Mouse (Mus musculus): ENCODE measurements around the gene Bdh2. TPM values are rescaled to one million over a fixed set of nuclear protein-coding genes. Genes with fewer than 3 reads are reported as not detected.

Gene Bdh2
- total RNA-seq (2021) = 1 to 10 TPM; 2.9 to 5.7 TPM

DNA sequence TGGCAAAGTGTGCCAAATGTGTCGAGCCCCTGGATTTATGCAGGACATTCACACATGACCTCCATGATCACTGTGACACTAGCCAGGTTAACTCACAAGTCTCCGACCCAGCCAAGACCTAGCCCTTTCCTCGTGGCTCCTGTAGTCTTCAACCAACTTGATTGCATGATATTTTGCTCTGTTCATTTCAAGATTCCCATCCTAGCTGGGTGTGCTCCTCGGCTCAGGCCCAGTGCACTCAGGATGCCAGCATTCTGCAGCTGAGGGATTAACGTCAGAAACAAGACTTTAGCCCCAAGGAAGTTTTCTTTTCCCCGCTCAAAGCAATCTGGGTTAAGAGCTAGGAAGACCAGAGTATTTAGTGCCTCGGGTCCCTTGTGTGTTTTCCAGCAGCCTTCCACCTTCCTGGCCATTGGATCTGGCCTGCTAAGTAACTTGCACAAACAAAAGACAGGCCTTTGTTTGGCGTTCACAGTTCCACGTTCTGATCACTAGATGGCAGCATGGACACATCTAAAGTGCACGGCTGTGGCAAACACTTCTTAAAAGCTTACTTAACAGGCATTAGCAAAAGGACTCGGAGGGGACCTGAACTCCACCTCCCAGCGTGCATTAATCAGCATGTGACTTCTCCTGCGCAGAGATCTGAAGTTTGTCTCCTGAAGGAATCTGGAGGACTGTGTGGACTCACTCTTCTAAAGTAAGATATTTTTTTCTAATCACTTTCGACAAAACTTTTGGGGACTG is at the start of gene Bdh2:
Bdh2 (plus strand) TSS at position 553 of the 747 bp plus-strand sequence.
- peak; percentile 67 to 73 for DNase-seq

DNA sequence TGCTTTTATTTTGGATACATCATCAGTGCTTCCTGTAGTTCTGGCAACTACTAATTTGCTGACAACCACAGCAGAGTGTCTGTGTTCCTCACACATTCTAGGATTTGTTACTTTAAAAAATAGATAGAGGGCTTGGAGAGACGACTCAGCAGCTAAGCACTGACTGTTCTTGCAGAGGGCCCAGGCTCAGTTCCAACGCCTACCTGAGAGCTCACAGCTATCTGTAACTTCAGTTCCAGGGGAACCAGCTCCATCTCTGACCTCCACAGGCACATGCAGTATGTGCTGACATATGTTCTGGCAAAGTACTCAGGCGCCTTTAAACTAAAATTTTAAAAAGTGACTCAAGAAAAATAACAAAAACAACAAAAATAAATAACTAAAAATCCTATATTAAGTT is 49.0 kb upstream of the Bdh2 start:
- DNase-seq = no peak

DNA sequence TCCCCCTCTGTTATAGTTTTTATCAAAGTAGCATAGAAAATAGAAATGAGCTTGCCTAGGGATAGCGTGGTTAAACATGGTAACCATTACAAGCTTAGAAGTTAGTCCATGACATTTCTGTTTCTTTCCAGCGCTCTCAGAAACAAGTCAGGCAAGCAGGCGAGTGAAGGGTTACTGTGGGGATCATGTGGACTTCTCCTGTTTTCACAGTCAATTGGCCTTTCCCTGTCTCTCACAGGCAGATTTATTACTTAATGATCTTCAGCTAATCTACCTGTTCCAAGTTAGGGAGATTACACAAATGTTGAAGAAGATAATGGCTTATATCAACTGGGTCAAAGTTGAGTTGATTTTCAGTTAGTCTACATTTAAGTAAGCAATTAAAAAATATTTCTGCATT is 48.6 kb upstream of the Bdh2 start:
- no peak for DNase-seq

DNA sequence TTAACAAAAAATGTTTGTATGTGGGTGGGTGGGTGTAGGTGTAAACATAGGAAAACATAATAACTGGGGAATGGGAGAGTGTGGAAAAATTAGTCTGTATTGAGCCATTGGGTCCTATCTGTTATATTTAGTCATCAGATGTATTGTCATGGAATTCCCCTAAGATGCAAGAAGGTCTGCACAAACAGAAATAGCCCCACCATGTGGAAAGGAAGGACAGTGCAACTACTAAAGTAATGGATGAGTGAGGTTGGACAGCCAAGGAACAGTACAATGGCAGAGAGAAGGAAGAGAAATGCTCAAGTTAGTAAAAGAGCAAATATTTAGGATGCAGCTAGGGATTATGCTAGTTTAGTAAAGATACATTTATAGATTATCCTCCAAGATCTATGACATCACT is 35.3 kb upstream of the Bdh2 start:
- no peak for DNase-seq

DNA sequence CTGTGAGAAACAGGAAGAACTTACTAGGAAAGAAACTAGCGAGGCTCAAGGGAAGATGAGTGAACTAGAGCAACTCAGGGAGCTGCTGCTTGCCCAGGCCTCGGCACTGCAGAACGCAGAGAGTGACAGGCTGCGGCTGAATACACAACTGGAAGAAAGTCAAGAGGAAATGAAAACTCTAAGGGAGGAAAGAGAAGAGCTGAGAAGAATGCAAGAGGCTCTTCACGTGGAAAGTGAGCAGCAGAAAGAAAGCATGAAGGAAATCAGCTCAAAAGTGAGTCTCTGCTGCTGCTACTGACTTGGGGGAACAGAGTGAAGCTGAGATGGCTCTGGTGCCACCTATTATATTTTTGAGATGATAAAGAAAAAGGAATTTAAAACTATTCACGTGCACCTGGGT is 34.2 kb upstream of the Bdh2 start:
- no peak for DNase-seq

DNA sequence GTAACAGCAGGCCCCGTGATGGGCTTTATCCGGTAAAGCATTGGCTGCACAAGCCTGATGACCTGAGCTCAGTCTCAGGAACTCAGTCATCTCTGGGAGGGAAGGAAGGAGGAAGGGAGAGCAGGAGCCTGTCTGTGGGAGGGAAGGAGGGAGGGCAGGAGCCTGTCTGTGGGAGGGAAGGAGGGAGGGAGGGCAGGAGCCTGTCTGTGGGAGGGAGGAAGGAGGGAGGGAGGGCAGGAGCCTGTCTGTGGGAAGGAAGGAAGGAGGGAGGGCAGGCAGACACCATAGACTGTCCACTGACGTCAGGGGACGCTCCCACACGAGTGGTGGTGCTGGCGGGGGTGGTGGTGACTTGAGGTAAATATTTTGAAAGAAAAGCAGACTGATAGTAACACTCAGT is 31.9 kb upstream of the Bdh2 start:
- no peak for DNase-seq

DNA sequence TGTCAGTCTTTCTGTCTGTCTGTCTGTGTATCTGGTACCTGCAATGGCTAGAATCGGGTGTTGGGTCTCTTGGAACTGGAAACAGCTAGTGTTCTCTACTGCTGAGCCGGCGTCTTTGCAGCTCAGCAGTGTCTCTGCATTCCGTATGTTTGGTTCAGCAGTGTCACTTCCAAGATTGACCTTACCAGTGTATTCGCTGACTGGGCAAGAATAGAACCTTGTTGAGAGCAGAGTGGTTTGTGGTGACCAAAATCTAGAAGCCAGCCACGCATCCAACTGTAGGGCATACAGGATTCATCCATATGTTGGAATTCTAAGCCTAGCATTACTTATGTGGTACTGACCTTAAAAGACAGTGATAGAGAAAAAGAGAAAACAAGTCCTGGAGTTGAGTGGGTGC is 29.2 kb upstream of the Bdh2 start:
- DNase-seq = no peak

DNA sequence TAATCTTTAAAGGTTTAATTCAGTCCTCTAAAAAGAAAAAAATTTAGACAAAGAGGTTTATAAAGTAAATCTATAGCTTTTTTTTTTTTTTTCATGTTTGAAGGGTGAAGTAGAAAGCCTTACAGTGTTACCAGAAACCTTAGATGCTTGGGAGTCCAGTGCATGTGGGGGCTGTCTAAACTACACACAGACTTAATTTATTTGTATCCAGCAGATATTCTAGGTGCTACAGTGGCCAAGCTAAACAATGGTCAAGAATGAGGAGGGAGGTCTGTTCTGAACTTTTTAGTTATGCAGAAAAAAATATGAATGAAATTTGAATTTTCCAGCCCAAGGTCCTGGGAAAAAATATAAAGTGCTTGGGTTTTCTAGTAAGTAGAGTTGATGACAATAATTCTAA is 26.2 kb upstream of the Bdh2 start:
- DNase-seq = no peak

DNA sequence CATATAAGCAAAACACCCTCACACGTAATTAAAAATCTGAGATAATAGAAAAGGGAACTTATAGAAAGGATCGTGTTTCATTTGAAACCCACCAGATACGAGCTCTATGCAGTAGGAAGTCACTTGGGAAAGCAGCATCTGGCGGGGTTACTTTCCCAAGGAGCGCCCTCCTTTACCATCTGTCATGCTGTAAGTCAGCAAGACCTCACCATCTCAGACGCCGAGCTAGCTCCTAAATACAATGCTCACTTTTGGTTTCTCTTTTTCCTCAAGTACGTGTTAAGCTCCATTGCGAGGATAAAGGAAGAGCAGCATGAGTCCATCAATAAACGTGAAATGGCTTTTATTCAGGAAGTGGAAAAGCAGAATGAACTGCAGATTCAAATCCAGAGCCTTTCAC is 22.1 kb upstream of the Bdh2 start:
- no peak for DNase-seq

DNA sequence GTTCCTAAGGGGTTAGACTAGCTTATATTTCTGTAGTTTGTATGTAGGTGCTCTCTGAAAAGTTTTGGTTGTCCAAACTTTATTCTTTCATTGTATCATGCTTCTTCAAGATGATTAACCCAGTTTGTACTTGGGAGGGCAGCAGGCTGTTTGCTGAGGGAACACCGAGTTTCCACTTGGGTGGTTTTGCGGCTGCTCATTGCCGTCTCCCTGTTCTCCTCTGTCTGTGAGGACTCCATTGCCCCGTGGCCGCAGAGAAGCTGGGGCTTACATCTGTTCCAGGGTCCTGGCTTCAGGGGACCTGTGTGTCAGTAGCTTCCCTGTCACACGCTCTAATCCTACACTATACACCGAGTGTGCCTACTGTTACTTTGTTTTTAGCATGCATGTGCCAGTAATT is 20.8 kb upstream of the Bdh2 start:
- DNase-seq = no peak

DNA sequence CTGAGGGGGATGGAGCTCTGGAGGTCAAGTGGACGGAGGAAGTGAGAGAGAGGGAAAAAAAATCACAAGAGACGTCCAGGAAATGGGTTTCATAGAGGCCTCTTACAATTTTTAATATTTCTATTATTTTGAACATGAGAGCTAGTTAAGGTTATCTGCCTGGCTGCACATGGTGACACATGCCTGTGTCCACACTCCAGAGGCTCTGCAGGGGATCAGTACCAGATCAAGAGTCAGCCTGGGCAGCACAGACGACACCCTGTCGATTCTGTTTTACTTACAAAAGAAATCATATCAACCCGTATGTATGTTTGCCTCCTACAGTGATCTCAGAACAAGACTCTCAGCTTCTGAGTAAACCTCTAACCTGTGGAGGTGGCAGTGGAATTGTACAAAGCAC is 12.4 kb upstream of the Bdh2 start:
- DNase-seq = no peak

DNA sequence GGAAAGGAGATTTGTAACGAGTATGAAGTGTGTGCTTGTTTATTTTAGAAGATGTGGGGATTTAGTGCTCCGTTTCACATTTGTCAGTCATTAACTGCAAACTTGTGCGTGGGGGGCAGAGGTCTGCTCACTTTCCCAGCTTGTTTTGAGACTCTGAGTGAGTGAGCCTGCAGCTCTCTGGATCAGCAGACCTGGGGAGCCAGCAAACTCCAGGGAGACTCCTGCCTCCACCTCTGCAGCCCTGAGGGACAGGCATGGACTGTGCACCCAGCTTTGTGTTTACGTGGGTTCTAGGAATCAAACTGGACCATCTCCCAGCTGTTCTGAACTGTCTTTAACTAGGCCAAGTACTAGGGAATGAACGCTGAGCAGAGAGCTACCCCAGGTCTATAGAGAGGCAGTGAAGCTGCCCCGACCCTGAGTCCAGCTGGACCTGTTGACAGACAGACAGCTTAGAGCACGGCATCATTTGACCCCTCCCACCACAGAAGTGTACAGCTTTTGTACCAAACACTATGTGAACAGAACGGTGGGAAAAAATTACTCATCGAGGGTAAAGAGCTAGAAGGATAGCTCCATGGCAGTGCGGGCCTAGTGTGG is 11.5 kb upstream of the Bdh2 start:
- DNase-seq = no peak

DNA sequence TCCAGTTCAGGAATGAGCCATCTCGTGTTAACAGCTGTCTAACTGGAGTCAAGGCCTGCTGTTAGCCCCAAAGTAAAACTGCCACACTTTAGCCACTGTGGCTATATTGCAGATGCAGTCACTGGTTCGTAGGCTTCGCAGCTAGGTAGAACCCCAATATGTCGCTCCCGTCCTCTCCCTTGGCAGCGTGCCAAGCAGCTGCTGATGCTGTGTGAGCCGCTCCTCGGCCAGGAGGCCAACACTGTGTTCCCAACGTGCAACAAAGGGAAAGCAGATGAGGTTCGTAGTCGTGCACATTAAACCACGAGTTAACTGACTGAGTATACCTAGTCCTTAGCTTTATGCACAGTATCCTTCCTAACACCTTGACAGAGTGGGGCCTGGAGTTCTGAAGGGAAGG is 8.4 kb upstream of the Bdh2 start:
- no peak for DNase-seq

DNA sequence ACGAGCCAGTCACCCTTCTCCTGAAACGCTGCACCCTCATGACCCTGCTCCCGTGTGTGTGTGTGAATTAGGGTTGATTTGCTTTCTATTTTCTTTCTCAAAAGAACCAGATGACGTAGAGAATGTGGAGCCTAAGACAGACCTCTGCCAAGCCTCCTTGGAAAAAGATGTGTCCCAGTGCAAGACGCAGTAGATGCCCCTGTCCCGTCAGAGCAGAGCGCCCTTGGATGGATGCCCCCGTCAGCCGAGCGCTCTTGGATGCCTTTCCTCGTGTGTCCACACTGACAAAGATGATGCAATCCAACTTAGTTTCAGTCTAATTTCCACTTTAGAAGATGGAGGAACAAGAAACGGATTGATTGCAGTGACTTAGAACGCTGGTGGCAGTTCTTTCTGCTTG is 8.0 kb upstream of the Bdh2 start:
- no peak for DNase-seq

DNA sequence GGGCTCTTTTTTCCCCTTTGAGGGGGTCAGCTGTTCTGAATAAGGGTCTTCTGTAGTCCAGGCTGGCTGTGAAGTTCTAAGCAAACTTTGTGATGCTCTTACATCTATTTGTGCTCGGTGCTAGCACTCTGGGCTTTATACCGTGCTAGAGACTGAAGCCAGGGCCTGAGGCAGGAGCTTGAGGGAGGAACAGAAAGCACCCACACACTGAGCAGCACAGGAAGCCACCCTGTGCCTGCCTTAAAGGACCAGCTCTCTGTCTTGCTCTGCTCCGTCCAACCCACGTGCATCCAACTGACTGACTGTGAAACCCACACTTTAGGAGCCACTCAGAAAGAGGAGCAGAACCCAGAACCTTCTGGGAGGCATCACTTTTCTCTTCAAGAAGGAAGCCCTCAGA is 861 bp upstream of the Bdh2 start:
- DNase-seq = no peak

DNA sequence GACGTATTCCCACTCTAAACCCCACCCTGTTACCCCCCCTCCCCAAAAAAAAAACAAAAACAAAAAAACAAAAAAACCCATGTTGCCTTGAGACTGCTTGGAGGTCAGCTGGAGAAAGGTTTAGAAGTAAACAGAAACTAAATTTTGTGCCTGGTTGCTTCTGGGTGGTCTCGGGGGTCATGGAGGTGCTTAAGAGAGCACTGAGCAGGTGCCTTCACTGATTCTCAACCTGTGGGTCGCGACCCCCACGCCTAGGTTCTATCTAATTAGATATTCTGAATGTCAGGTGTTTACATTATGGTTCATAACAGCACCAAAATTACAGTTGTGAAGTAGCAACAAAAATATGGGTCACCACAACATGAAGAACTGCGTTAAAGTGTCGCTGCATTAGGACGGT is 680 bp downstream of the Bdh2 start:
- no peak for DNase-seq

DNA sequence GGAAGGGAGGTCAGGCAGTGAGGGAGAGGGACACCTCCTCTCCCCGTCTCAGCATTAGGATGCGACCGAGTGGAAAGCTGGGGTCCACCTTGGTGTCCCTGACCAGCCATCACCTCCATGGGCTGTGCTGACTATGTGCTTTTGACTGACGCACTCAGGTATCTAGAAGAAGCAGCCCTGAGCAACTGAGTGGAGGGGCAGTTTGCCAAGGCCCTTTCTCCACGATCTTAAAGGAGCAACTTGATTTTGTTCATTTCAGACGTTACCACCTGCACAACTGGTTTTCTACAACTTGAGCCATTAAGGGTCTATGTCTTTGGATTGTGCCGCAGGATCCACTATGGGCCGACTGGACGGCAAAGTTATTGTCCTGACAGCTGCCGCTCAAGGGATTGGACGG is 4.2 kb downstream of the Bdh2 start:
- no peak for DNase-seq

DNA sequence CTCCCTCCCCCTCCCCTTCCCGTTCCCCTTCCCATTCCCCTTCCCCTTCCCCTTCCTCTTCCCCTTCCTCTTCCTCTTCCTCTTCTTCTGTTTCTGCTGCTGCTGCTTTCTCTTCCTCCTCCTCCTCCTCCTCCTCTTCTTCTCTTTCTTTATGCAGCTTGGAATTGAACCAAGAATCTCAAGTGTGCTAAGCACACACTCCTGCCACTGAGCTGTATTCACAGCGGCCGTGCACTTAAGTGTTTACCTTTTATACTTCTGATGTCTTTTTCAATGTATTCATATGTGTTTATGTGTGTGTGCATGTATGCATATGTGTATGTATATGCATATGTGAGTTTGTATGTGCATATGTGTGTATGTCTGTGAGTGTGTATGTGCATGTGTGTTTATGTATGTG is 4.8 kb downstream of the Bdh2 start:
- no peak for DNase-seq

DNA sequence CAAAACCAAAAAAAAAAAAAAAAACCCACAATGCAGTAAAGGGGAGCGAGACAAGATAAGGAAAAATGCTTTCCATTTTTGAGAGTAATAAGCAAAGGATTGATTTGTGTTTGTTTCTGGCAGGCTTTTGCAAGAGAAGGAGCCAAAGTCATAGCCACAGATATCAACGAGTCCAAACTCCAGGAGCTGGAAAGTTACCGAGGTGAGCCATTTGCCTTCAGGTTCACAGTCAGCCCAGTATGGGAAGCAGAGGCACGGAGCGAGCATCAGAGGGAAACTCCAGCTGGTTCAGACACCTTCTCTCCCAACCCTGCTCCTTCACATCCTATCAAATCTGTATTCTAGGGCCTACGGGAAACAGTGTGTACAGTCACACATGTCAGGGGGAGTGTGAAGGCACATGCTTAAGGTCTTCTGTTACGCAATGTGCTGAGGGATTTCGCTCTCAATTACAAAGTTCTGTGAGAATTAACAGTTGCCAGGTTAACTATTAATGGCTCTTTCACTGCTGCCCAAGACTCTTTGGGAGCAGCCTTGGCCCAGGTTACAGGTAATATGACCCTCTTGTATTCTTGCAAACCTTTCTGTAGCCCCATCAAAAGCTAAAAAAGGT is 7.2 kb downstream of the Bdh2 start:
- no peak for DNase-seq

DNA sequence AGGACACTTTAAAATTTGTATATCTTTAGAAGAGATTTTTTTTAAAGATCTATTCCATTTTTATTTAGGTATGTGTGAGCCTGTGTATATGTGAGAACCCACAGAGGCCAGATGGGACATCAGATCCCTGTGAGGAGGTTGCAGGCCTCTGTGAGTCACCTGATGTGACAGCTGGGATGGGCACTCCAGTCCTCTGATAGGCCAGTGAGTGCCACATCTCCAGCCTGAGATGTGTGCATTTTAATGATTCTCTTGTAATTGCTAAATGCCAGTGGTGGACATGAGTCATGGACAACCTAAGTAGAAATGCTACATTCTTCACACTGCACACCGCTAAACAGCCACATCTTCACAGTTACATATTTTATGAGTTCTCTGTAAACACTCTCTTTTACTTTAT is 8.1 kb downstream of the Bdh2 start:
- DNase-seq = no peak

DNA sequence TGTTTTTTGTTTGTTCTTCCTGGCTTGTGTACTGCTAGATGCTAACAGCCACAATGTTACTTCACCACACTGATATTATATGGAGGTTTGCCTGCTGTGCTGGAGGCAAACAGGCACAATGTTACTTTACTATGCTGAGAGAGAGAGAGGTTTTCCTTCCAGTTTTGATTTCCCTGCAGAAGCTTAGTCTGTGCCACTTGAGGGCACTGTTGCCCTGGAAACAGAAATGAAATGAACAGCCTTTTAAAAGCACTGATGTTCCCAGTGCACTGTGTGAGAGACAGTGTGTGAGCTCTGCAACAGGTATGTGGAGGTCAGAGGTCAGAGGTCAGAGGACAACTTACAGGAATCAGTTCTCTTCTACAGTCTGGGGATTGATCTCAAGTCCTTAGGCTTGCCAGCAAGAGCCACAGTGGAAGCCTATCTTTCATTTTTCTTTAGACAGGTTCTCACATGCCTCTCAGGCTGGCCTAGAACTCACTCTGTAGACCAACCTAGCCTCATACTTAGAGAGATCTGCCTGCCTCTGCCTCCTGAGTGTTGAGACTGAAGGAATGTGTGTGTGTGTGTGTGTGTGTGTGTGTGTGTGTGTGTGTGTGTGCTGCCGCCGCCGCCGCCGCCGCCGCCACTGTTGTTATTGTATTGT is 9.4 kb downstream of the Bdh2 start:
- peak; percentile 23 to 34 for DNase-seq

DNA sequence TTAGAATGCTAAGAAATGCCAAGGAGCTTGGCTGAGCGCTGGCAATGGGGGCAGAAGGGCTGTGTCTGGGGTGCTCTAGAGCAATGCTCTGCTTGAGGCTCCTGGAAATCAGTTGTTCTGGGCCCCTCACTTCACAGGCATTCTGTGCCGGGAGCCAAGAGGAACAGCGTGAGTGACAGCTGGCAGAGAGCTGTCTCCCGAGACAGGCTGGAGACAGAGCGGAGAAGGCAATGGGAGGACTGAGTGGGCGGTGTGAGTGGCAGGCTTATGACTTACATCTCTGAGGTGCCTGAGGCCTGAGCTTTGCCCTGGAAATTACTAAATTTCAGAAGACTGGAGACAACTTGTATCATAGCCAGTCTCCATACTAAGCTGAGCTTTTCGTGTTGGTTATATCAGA is 12.7 kb downstream of the Bdh2 start:
- peak; percentile 44 to 48 for DNase-seq

DNA sequence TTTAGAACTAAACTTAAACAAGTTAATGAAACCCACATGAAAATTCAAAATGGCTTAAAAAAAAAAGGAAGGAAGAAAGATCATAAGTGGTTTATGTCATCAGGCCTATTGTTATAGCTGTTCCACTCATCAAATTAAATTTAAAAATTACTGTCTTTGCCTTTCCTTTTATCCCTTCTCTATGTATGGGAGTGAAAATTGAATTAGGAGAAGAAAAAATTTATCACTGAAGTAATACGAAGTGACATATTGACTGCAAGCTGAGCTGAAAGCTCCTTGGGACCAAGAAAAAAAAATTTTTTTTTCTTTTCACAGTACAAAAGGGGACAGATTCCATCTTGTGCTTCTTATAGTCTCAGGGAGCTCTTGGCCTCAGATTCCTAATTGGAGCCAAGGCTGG is 14.5 kb downstream of the Bdh2 start:
- no peak for DNase-seq

DNA sequence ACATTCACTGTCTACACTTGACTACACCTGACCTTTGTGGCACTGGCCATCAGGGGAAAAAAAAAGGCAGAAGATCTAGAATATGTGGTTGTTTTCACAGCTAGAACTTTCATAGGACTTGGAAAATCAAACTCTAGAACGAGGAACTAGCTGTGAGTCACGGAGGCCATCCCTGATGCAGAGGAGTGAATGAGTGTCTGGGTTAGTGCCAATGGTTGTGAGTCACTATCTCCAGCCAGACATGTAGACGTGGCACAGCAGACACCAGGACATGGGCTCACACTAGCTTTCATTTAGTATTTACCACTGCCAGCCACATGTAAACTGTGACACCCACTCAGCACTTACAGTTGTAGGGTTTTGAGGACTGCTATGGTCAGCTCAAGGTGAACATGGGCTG is 17.5 kb downstream of the Bdh2 start:
- DNase-seq = no peak
